Mouse (Mus musculus) heart, embryonic 16.5 days (tissue): Measurements from ENCODE around the gene Cd300lg. TPM values are rescaled to one million over a fixed set of nuclear protein-coding genes. Genes with fewer than 3 reads are reported as not detected.

Source experiments
- ATAC-seq: fragments of 200-750 bp; cut with Nextera tagmentation; replicated peaks from 2 replicates; pipeline ENCODE4 v1.8.0; 2017; ENCODE audit warnings: moderate number of reproducible peaks; ENCODE audit not compliant: insufficient read depth, low FRiP score; ENCODE audit errors: extremely low read depth
- H3K27ac ChIP-seq: fragments of 300-500 bp; sonication (generic); 2 replicates; pipeline ENCODE4 v1.5.1; 2014; ENCODE audit warnings: mild to moderate bottlenecking, low read length, control low read depth, moderate library complexity
- H3K27me3 ChIP-seq: fragments of 300-500 bp; sonication (generic); 2 replicates; pipeline ENCODE4 v1.6.1; 2014; ENCODE audit warnings: low read length, mixed read lengths; ENCODE audit not compliant: control insufficient read depth, insufficient read depth
- H3K36me3 ChIP-seq: fragments of 300-500 bp; sonication (generic); 2 replicates; pipeline ENCODE4 v1.6.1; 2014; ENCODE audit not compliant: control insufficient read depth, insufficient read depth
- H3K4me1 ChIP-seq: fragments of 300-500 bp; sonication (generic); 2 replicates; pipeline ENCODE4 v1.6.1; 2014; ENCODE audit warnings: low read length, mixed read lengths; ENCODE audit not compliant: control insufficient read depth, insufficient read depth
- H3K4me2 ChIP-seq: fragments of 300-500 bp; sonication (generic); 2 replicates; pipeline ENCODE4 v1.6.1; 2014; ENCODE audit warnings: low read depth, mild to moderate bottlenecking, control low read depth, low read length
- H3K4me3 ChIP-seq: fragments of 300-500 bp; sonication (generic); 2 replicates; pipeline ENCODE4 v1.5.1; 2014; ENCODE audit warnings: mild to moderate bottlenecking, control low read depth, low read length
- H3K9ac ChIP-seq: fragments of 300-500 bp; sonication (generic); 2 replicates; pipeline ENCODE4 v1.6.1; 2014; ENCODE audit warnings: low read length, control low read depth
- H3K9me3 ChIP-seq: fragments of 300-500 bp; sonication (generic); replicated peaks from 2 replicates; pipeline ENCODE4 v1.6.1; 2016; ENCODE audit warnings: low read length; ENCODE audit not compliant: control insufficient read depth
- WGBS: fragments of 180-500 bp; shearing (Covaris S2); extraction: QIAGEN DNeasy Blood & Tissue Kit; methylation state at CpG from one replicate; pipeline ENCODE4 v1.1.7; 2014; 5-methylcytosine and 5-hydroxymethylcytosine counted together
- polyA plus RNA-seq: library from polyadenylated mRNA; unstranded; fragments of >200 nt; fragmentation: Nextera tagmentation; extraction: Ambion mirVana; gene quantifications from 2 replicates; pipeline ENCODE4 v1.2.1, GENCODE M21; 2015

Gene Cd300lg
- polyA plus RNA-seq, 1 experiment from 2014 or later, result 11.6 TPM

- ATAC-seq, result no peak
- Histone ChIP-seq H3K27me3 (peaks cover 4% of the 10 kb centered on the region; the same call in 1 of the 2 replicates), H3K9me3 (0 out of 2 replicates have a peak, but pooled peaks cover 3% of the 10 kb centered on the region), H3K4me2 (no peak overlapping the region), H3K4me1 (peaks cover under 1% of the 10 kb centered on the region; the same call in 1 of the 2 replicates), H3K9ac (no peak overlapping the region), H3K27ac (no peak overlapping the region), H3K4me3 (no peak overlapping the region), H3K36me3 (no peaks in the 10 kb centered on the region)
- 88% methylated on average over 5 of the region's 5 CpGs for WGBS
These were observed 20.1 kb upstream of the Cd300lg start for GRCm38 (mm10) chr11:102021196-102021595.

DNA sequence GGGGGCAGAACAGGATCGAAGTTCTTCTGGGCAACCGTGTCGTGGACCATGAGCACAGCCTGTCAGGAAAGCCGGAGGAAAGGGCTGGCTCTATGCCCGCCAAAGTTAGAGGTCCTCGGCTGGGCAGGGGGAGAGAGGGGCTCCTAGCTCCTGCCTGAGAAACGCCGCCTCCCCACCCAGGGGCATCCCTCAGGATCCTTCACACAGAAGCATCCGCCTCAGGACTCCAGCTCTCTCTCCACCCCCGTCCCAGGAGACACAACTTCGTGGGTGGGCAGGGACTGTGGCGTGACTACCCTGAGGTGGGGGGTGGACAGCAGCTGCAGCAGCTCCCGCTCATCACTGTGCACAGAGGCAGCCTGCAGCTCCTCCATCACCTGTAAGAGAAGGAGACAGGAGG lies 17.9 kb upstream of the Cd300lg start:
- H3K4me1 ChIP-seq, result peaks cover 6% of the 10 kb centered on the region; the same call in 1 of the 2 replicates
- H3K36me3 ChIP-seq, result no peaks in the 10 kb centered on the region
- peaks cover 4% of the 10 kb centered on the region; the same call in 1 of the 2 replicates for H3K27me3 ChIP-seq
- no peak overlapping the region for H3K4me3 ChIP-seq
- 79% methylated on average over 13 of the region's 13 CpGs for WGBS
- H3K27ac ChIP-seq, result no peak overlapping the region
- no peak overlapping the region for H3K9ac ChIP-seq
- ATAC-seq, result no peak
- H3K9me3 ChIP-seq, result no peaks in the 10 kb centered on the region
- no peak overlapping the region for H3K4me2 ChIP-seq

GRCm38 (mm10) chr11:102024084-102024758 lies 17.1 kb upstream of the Cd300lg start:
- H3K9me3 ChIP-seq, result no peaks in the 10 kb centered on the region
- no peaks in the 10 kb centered on the region for H3K36me3 ChIP-seq
- ATAC-seq, result no peak
- no peak overlapping the region for H3K27ac ChIP-seq
- peaks cover 6% of the 10 kb centered on the region; the same call in 1 of the 2 replicates for H3K4me1 ChIP-seq
- H3K4me2 ChIP-seq, result no peak overlapping the region
- no peak overlapping the region for H3K9ac ChIP-seq
- H3K27me3 ChIP-seq, result peaks cover 4% of the 10 kb centered on the region; the same call in 1 of the 2 replicates
- 83% methylated on average over 6 of the region's 6 CpGs for WGBS
- H3K4me3 ChIP-seq, result no peak overlapping the region

DNA sequence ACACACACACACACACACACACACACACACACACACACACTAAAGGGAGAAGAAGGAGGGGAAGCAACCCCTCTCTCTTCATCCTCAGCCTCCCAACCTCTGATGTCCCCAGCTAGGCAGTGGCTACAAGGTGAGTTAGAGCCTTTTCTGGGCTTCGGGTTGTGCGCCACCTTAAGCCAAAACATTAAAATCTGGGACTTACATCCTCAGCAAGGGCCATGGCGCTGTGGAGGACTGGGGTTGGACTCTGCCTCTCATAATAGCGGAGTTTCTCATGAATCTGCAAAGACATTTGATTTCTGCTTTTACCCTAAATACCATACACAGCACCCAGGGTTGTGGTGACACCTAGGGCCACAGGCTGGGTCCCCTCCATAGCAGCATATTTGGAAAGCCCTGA lies 16.4 kb upstream of the Cd300lg start:
- whole genome bisulfite sequencing, result 90% methylated on average over 4 of the region's 4 CpGs
- H3K4me2 ChIP-seq, result no peak overlapping the region
- no peak for ATAC-seq
- no peaks in the 10 kb centered on the region for H3K36me3 ChIP-seq
- no peaks in the 10 kb centered on the region for H3K9me3 ChIP-seq
- no peak overlapping the region for H3K9ac ChIP-seq
- H3K27ac ChIP-seq, result no peak overlapping the region
- peaks cover 6% of the 10 kb centered on the region; the same call in 1 of the 2 replicates for H3K4me1 ChIP-seq
- no peak overlapping the region for H3K4me3 ChIP-seq
- H3K27me3 ChIP-seq, result peaks cover 4% of the 10 kb centered on the region; the same call in 1 of the 2 replicates

- ATAC-seq, result no peak
- H3K4me3 ChIP-seq, result no peak overlapping the region
- H3K4me2 ChIP-seq, result 0 out of 2 replicates have a peak overlapping the region, but pooled peaks have one; percentile 26
These were observed 16.0 kb upstream of the Cd300lg start for GRCm38 (mm10) chr11:102025354-102025753.

DNA sequence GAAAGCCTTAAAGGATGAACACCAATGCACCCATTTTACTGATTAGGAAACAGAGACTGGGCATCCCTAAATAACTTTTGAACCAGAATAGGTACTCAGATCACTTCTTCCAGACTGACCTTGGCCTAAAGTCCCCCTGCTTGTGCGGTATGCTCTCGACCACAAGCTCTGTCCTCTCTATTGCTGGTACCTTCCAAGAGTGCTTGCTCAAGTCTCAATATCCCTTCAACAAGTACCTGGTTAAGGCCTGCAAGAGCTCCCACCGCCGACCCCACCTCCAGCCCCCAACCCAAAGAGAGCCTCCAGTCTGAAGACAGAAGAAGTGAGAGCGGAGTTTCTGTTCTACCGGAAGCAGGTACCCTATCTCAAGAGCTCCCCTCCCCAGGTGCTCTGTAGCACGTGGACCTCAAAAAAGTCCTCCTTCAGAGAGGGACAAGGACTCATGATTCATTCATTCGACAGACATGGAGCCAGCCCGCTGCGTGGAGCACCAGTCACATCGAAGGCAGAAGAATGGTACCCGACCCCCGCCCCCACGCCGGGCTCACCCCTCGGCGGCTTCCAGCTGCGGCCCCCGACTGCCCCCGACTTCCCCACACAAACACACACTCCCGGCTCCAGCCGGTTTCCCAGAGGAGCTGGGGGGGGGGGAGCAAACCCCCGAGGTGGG lies 15.2 kb upstream of the Cd300lg start:
- H3K27ac ChIP-seq, result no peak overlapping the region
- peak overlapping the region; percentile 61 for H3K4me3 ChIP-seq
- H3K9me3 ChIP-seq, result no peaks in the 10 kb centered on the region
- H3K4me1 ChIP-seq, result peaks cover 6% of the 10 kb centered on the region; the same call in 1 of the 2 replicates
- peaks cover 6% of the 10 kb centered on the region; the same call in 1 of the 2 replicates for H3K27me3 ChIP-seq
- H3K4me2 ChIP-seq, result peak overlapping the region; percentile 97
- WGBS, result 6% methylated on average over 23 of the region's 23 CpGs
- H3K36me3 ChIP-seq, result no peaks in the 10 kb centered on the region
- peak overlapping the region; percentile 78 for H3K9ac ChIP-seq
- no peak for ATAC-seq

More at GRCm38 (mm10) chr11:102025354-102025753, 16.0 kb upstream of the Cd300lg start:
- peaks cover 6% of the 10 kb centered on the region; the same call in 1 of the 2 replicates for H3K4me1 ChIP-seq
- H3K9me3 ChIP-seq, result no peaks in the 10 kb centered on the region
- WGBS, result 58% methylated on average over 7 of the region's 7 CpGs
- H3K27me3 ChIP-seq, result peaks cover 4% of the 10 kb centered on the region; the same call in 1 of the 2 replicates
- H3K9ac ChIP-seq, result no peak overlapping the region
- H3K36me3 ChIP-seq, result no peaks in the 10 kb centered on the region
- no peak overlapping the region for H3K27ac ChIP-seq

DNA sequence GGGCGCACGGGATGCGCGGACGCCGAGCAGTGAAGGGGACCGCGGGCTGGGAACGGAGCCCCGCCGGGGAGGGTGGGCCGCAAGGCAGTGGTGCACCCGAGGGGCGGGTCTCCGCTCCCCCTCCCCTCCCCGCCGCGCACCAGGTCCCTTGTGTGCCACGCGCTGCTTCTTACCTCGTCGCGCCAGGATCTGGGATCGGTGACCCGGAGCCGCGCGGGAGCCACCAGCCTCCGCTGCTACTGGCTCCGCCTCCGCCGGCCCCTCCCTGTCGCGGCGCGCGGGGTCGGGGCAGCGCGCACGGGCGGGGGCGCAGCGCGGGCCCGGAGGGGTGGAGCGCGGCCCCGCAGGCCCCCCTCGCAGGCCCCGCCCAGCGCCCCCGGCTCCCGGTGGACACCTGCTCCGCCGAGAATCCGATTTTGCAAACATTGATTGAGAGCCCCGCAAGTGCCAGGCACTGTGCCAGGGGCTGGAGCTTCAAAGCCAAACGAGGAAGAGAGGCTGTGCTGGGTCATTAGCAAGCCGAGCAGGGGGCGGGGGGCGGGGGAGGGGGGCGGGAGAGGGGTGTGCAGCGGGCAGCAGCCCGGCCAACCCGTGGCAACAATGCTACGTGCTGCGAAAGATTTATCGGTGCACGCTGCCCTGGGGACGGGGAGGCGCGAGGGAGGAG lies 14.5 kb upstream of the Cd300lg start:
- Histone ChIP-seq H3K27ac (peak overlapping the region; percentile 19; the same call in 1 of the 2 replicates), H3K9me3 (no peaks in the 10 kb centered on the region), H3K4me3 (peak overlapping the region; percentile 61), H3K36me3 (no peaks in the 10 kb centered on the region), H3K27me3 (peaks cover 6% of the 10 kb centered on the region; the same call in 1 of the 2 replicates), H3K9ac (peak overlapping the region; percentile 78), H3K4me1 (peaks cover 6% of the 10 kb centered on the region; the same call in 1 of the 2 replicates), H3K4me2 (peak overlapping the region; percentile 97)
- WGBS, result under 1% methylated on average over 69 of the region's 73 CpGs
- ATAC-seq, result peak; percentile 87

DNA sequence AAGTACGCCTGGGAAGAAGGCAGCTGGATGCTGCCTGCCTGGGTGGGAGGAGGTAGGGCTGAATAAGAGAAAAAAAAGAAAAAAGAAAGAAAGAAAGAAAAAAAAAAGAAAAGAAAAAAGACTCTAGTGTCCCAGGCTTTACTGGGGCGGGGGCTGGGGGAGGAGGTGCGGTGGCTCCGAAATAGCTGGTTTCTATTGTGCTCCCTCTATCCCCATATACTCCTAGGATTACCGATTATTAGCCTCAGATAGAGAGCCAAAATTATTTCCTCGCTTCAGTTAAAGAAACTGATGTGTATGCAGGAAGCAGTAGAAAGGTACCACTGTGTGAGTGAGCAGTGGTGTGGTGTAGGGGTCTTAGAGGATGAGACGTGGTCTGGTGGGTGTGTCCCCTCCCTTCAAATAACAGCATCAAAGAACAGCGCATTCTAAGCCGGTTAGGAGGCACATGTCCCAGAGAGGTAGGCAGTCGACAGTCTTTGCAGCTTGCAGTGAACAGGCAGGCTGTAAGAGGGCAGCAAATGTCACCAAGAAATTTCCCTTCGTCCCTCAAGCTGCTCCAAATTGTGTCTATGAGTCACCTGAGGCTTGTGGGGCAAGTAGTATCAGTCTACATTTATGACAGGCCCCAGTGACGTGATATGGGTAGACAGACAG lies 13.8 kb upstream of the Cd300lg start:
- peaks cover 6% of the 10 kb centered on the region; the same call in 1 of the 2 replicates for H3K27me3 ChIP-seq
- H3K36me3 ChIP-seq, result no peaks in the 10 kb centered on the region
- peak overlapping the region; percentile 61 for H3K4me3 ChIP-seq
- ATAC-seq, result no peak
- peaks cover 6% of the 10 kb centered on the region; the same call in 1 of the 2 replicates for H3K4me1 ChIP-seq
- peak overlapping the region; percentile 97 for H3K4me2 ChIP-seq
- H3K9me3 ChIP-seq, result no peaks in the 10 kb centered on the region
- H3K9ac ChIP-seq, result peak overlapping the region; percentile 13; the same call in 1 of the 2 replicates
- no peak overlapping the region for H3K27ac ChIP-seq
- 6% methylated on average over 12 of the region's 12 CpGs for WGBS
